Mouse (Mus musculus) urinary bladder, postnatal 4 days (tissue): ENCODE measurements around the gene Galnt17.

ENCODE experiments used
- DNase-seq, 2 experiments: peaks; one replicate each; pipeline ENCODE4 v3.0.0; 2021 to 2022; ENCODE audit warnings: low spot score in 2 of 2

The Galnt17 gene

DNA sequence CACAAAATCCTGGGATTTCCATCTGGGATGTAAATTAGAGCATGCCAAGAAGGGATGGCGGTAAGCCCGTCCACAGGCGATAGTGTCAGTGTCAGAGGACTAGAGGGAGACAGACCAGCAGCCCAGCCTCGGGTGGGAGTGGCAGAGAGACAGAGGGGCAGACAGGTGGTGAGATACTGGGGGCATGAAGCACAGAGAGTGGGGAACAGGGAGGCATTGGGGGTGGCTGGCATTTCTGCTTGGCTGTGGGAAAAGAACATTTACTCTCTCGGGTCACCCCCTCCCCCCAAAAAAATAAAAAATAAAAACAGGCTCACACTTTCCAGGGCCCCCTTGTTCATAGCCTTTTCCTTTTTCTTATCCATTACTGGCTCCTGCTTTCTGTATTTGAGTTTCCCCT, 287.4 kb downstream of the Galnt17 start:
- no peak for DNase-seq

DNA sequence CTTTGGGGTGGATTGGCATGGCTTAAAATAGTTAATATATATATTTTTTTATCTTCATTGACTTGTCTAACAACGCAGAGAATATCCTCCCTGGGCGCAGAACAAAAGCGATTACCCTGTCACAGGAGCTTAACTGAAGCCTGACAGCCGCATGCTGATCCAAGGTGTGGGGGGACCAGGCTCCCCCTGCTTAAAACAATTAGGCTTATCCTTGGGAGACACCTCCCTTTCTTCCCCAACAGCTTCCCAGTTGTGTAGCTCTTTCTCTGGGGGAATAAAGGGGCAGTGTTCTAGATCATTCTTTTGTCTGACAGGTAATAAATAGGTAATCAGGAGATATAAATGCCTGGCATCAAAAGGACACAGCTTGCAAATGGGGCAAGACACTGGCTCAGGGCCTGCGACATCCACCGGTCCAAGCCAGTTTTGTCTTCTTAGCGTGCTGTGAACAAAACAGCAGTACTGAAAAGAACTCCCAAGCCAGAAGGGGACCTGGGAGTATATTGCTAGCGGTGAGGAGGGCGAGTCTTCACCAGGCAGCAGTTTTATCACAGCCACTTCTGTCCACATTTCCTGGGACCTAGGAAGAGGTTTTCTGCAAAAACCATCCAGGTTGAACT, 288.8 kb downstream of the Galnt17 start:
- no peak for DNase-seq

DNA sequence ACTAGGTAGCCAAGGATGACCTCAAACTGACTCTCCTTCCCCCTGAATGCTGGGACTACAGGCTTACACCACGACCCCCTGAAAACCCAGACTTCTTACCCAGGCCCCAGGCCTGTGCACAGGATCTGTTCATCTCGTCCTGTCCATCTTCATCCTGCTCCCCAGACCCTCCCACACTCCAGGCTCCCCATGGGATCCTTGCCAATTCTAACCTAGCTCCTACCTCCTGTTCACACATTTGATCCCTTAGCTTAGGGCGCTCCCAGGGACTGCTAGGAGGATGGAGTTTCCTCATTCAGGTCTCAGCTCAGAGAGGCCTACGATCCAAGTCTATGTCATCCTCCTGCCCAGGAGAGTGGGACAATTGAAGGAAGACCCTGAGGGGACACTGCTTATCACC, 292.2 kb downstream of the Galnt17 start:
- no peak for DNase-seq

DNA sequence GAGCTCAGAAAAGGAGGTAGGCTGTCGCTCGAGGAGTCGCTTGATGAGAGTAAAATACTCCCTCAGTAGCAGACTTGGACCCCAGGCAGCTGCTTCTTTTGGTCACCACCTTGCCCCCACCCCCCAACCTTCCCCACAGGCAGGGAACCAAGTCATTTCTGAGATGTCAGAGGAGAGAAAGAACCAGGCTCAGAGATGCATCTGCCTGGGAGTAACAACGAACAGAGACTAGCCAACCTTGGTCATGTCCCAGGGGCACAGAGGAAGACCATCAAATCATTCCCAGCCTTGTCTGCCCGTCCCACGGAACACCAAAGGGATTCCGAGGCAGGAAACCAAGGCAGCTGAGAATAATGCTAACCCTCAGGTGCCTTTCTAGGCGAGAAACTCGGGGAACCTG, 293.0 kb downstream of the Galnt17 start:
- no peak for DNase-seq

DNA sequence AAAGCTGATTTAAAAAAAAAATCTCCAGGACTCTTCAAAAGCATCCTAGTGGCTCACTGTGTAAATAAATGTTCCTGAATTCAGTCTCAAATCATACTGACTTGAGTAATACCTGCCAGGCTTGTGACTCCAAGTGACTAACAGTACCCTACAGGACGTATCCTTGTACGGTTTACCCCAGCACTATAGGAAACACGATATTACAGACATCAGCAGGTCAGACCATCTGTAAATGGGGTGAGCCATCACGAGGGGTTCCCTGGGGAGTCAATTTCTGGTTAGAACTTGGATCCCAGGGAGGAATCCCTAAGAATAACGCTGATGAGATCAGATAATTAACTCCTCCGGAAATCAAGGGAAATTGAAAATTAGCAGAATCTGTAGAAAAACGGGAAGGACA, 294.5 kb downstream of the Galnt17 start:
- DNase-seq: no peak

- no peak for DNase-seq
Measured at GRCm38 (mm10) chr5:131013101-131013500, 295.2 kb downstream of the Galnt17 start.

DNA sequence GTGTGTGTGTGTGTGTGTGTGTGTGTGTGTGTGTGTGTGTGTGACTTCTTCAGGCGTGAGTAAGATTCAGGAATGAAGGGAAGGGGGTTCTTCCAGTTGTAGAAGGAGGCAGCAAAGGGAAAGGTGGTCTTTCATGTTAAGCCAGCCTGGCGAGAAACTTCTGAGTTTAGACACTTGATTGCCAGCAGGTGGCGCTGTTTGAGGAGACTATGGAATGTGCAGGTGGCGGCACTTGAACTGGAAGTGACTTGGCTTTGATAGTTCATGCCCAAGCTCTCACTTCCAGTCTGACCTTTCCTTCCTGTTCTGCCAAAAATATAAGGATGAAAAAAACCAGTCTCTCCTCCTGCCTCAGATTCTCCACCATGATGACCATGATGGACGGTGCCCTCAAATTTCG, 298.8 kb downstream of the Galnt17 start:
- no peak for DNase-seq

DNA sequence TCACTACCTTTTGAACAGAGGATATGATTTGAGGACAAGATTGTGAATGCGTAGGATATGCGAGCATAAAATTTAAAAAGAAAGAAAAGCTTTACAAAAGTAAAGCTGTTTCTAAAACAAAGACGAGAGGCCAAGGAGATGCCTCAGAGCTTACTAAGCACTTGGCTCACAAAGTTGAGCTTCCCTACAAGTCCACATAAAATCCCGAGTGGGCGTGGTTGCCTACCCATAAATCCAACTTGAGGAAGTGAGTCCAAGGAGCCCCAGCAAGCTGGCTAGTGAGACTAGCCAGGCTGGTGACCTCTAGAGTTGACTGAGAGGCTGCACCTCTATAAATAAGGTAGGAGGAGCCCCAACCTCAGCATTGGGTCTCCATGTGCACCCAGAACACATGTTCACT, 299.8 kb downstream of the Galnt17 start:
- no peak for DNase-seq

DNA sequence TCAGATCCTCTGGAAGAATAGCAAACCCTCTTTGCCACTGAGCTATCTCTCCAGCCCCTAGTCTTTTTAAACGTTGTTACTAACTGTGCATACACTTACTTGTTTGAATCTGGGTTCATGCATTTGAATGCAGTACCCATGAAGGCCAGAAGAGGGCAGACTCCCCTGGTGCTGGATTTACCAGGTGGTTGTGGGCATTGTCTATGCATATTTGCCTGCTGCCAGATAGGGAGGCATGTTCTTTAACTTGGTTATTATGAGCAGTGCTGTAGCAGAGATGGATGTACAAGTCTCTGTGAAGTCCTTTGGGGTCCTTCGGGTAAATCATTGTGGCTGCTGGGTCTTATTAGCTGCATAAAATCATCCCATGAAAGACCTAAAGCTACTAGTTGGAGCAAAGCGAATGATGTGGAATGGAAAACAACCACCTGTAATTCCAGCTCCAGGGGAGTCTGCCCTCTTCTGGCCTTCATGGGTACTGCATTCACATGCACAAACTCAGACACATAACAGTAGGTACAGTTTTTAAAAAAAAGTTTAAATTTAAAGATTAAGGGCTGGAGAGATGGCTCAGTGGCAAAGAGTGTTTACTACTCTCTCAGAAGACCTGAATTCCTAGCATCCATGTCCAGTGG, 300.3 kb downstream of the Galnt17 start:
- DNase-seq: no peak

- no peak for DNase-seq
Measured at GRCm38 (mm10) chr5:131007198-131007597, 301.1 kb downstream of the Galnt17 start.

DNA sequence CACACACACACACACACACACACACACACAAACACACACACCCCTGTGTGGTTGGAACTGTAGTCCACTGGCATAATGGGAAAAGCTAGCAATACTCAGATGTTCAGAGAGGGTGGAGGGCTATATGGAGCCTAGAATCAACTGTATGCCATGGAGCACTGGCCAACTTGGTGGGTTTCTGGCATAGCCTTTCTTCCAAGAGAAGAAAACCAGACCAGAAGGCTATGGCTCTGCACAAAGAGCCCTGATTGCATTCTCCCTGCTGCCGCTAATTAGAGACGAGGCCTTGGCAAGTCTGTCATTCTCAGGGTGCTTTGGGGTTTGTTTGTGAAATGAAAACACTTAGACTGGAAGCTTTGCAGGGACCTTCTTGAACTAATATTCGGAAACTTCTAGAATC, 301.8 kb downstream of the Galnt17 start:
- DNase-seq: no peak

GRCm38 (mm10) chr5:131000572-131000971, 307.7 kb downstream of the Galnt17 start:
- no peak for DNase-seq

- no peak for DNase-seq
Measured at GRCm38 (mm10) chr5:130979321-130979720, 329.0 kb downstream of the Galnt17 start.

DNA sequence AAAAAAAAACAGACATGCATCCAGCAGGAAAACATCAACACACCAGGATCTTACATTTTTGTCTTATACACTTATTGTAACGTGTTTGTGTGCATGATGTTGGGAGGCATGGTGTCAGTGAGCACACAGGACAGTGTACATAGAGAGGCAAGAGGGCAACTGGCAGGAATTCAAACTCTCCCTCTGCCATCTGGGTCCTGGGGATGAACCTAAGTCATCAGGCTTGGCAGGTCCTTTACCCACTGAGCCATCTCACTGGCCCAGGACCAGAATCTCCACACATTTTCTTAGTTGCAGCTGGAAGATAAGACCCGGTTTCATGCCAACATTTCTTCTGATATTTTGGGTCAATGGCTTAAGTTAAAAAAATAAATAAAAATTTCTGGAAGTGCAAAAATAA, 329.4 kb downstream of the Galnt17 start:
- no peak for DNase-seq

- no peak for DNase-seq
Measured at GRCm38 (mm10) chr5:130977999-130978398, 330.3 kb downstream of the Galnt17 start.

DNA sequence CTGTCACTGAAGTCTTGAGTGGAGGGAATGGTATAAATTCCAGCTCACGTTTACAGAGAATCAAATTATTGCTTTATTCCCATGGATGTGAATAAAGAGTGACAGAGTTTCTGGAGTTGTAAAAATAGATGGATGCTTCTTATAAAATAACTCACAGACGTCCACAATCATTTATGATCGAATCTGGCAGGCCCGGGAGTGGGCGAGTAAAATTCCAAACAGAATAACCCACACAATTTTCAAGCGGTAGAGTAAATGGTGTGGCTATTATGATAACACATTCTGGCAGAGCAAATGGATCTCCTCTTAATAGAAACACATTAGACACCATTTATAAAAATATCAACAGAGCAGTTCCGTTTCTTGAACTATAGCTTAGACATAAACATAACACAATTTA, 355.9 kb downstream of the Galnt17 start:
- no peak for DNase-seq

- DNase-seq: no peak
Measured at GRCm38 (mm10) chr5:130950894-130951400, 357.4 kb downstream of the Galnt17 start.

GRCm38 (mm10) chr5:130950421-130950820, 357.9 kb downstream of the Galnt17 start:
- no peak for DNase-seq

- no peak for DNase-seq
Measured at GRCm38 (mm10) chr5:130949710-130950109, 358.6 kb downstream of the Galnt17 start.

GRCm38 (mm10) chr5:130938911-130939608, 369.2 kb downstream of the Galnt17 start:
- peak in 1 of 2 experiments; percentile 18 for DNase-seq

- DNase-seq: no peak
Measured at GRCm38 (mm10) chr5:130938274-130938741, 370.0 kb downstream of the Galnt17 start.

DNA sequence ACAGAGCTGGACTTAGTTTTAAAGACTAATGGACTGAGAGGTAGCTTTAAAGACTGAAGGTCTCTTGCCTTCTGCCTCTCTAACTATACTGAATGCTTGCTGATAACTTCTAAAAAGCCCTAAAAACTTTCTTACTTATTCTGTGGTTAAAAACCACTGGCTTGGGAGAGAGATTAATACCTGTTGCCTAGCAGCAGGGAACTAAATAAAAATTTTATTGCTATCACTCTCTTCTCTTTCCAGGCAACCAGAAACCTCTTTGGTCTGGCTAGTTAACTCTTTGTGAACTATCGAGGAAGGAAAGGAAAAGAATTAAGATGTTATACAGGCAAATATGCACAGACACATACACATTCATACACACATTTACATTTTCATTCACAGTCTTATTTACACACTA, 377.3 kb downstream of the Galnt17 start:
- DNase-seq: no peak

DNA sequence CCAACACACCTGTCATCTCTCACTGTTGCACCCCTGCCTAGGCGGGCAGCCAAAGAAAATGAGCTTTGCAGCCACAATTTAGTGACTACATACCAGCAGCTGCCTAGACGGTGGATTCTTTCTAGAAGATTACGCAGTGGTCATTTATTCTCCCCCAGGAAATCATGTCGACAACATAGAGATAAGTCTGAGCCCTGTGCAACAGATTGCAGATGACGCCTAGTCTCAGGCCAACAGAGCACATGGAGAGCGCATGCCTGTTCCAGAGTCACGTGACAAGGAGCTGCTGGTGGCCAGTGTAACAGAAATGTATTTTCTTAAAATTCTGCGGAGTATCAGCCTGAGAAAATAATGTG, 380.5 kb downstream of the Galnt17 start:
- DNase-seq: peak in 1 of 2 experiments; percentile 18
